Mouse (Mus musculus) CH12.LX (cell line): ENCODE data around the gene Lbhd1.

ENCODE experiments used
- BHLHE40 ChIP-seq: IDR thresholded peaks from 2 replicates; pipeline ENCODE4 v1.6.1; 2011; ENCODE audit warnings: mild to moderate bottlenecking, low read depth, low read length, improper control_type of control experiment
- CTCF ChIP-seq, 2 experiments: IDR thresholded peaks in 1 of 2; conservative IDR thresholded peaks in 1 of 2; 2 replicates each; pipeline ENCODE4 v1.5.1; 2011 to 2012; ENCODE audit warnings: low read depth in 2 of 2, low read length in 2 of 2, improper control_type of control experiment in 1 of 2, inconsistent platforms in 1 of 2, mild to moderate bottlenecking in 1 of 2, moderate library complexity in 1 of 2
- E2F4 ChIP-seq: IDR thresholded peaks from 2 replicates; pipeline ENCODE4 v1.6.1; 2011; ENCODE audit warnings: low read depth, low read length, improper control_type of control experiment; ENCODE audit not compliant: insufficient replicate concordance
- ELF1 ChIP-seq: IDR thresholded peaks from 2 replicates; pipeline ENCODE4 v1.6.1; 2014; ENCODE audit warnings: low read depth, mild to moderate bottlenecking, inconsistent platforms, low read length, improper control_type of control experiment
- EP300 ChIP-seq: IDR thresholded peaks from 2 replicates; pipeline ENCODE4 v1.6.1; 2011; ENCODE audit warnings: low read length, improper control_type of control experiment
- HCFC1 ChIP-seq: IDR thresholded peaks from 2 replicates; pipeline ENCODE4 v1.6.1; 2012; ENCODE audit warnings: low read depth, mild to moderate bottlenecking, inconsistent platforms, low read length, improper control_type of control experiment
- MAFK ChIP-seq: IDR thresholded peaks from 2 replicates; pipeline ENCODE4 v1.6.1; 2011; ENCODE audit warnings: low read length, improper control_type of control experiment; ENCODE audit not compliant: insufficient replicate concordance
- MAX ChIP-seq: IDR thresholded peaks from 2 replicates; pipeline ENCODE4 v1.6.1; 2011; ENCODE audit warnings: low read length, improper control_type of control experiment
- MAZ ChIP-seq: IDR thresholded peaks from 2 replicates; pipeline ENCODE4 v1.6.1; 2012; ENCODE audit warnings: low read depth, mild to moderate bottlenecking, inconsistent platforms, low read length, improper control_type of control experiment, moderate library complexity
- MYC ChIP-seq: IDR thresholded peaks from 2 replicates; pipeline ENCODE4 v1.6.1; 2011; ENCODE audit warnings: low read depth, mild to moderate bottlenecking, improper control_type of control experiment, low read length
- POLR2A ChIP-seq: IDR thresholded peaks from 2 replicates; pipeline ENCODE4 v1.6.1; 2011; ENCODE audit warnings: low read depth, mild to moderate bottlenecking, improper control_type of control experiment, low read length
- RAD21 ChIP-seq: IDR thresholded peaks from 2 replicates; pipeline ENCODE4 v1.6.1; 2011; ENCODE audit warnings: low read depth, mild to moderate bottlenecking, low read length, improper control_type of control experiment, moderate library complexity
- USF1 ChIP-seq: IDR thresholded peaks from 2 replicates; pipeline ENCODE4 v1.6.1; 2014; ENCODE audit warnings: low read depth, mild to moderate bottlenecking, inconsistent platforms, low read length, improper control_type of control experiment
- ZNF384 ChIP-seq: IDR thresholded peaks from 2 replicates; pipeline ENCODE4 v1.6.1; 2012; ENCODE audit warnings: low read depth, low read length, improper control_type of control experiment, inconsistent platforms

- TF ChIP-seq MAX (no peak), E2F4 (no peak), CTCF (conservative IDR thresholded peaks at IDR 0.05 in 1 of 2, IDR thresholded peaks at IDR 0.05 in 1 of 2; ENCODE audit: low read depth in 2 of 2, low read length in 2 of 2) (no peak), RAD21 (no peak), BHLHE40 (no peak), MAFK (no peak), EP300 (no peak), ZNF384 (no peak), POLR2A (no peak), ELF1 (no peak), USF1 (no peak), HCFC1 (no peak), MAZ (no peak), MYC (no peak)
These were observed 30.4 kb upstream of the Lbhd1 start for GRCm38 (mm10) chr19:8853117-8853516.
